Mouse (Mus musculus) frontal cortex, postnatal 10 days (tissue): ENCODE results near the gene Aurkaip1.

Experiments used
- DNase-seq, 2 experiments: peaks; one replicate each; pipeline ENCODE4 v3.0.0; 2022; ENCODE audit warnings: low spot score in 2 of 2, mixed read lengths in 1 of 2

Aurkaip1 gene

DNA sequence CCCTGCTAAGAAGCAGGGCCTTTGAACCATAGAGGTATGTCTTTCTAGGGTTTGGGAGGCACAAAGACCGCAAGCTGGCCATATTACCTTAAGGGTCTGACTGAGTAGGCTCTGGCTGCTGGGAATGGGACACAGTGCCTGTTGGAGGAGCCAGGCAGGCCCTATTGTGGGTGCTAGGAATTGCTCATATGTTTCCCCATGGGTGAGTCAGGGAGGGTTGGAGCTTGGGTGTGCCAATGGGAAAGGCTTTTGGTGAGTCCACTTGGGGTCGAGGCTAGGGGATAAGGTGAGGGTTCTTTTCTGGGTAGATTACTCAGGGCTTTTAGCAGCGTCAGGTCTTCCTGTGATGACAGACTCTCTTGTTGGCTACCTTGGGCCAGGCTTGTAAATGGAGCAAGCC lies 20.3 kb downstream of the Aurkaip1 start:
- no peak for DNase-seq

DNA sequence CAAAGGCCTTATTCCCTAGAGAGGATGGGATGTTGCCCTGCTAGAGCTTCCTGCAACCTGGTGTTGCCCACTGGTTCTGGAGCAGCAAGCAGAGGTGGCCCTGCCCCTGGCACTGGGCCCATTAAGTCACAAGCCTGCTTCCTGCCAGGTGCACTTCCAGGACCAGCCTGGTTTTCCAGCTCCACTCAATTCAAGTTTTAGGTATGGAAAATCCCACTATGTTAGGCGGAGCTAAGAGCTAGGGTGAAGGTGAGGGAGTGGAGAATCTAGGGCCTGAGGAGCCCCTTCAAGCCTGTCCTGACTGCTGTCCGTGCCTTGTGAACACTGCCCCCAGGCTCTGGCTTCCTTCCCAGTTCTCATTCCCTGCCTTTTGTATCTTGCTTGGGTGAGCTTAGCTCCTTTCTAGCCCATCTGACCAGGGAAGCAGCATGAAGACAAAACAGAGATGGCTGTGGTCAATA lies 20.9 kb downstream of the Aurkaip1 start:
- DNase-seq, result no peak

DNA sequence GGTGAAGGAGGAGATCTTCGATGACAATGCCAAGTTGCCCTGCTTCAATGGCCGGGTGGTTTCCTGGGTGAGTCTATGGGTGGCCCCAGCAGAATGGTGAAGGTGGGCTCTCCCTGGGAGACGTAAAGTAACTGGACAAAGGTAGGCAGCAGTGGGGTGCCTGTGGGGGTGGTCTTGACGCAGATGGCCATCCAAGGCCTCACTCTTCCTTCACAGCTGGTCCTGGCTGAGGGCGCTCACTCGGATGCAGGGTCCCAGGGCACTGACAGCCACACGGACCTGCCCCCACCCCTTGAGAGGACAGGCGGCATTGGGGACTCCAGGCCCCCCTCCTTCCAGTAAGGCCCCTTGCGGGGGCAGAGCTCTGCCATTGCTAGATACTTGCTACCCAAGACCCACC lies 22.3 kb downstream of the Aurkaip1 start:
- DNase-seq, result no peak

DNA sequence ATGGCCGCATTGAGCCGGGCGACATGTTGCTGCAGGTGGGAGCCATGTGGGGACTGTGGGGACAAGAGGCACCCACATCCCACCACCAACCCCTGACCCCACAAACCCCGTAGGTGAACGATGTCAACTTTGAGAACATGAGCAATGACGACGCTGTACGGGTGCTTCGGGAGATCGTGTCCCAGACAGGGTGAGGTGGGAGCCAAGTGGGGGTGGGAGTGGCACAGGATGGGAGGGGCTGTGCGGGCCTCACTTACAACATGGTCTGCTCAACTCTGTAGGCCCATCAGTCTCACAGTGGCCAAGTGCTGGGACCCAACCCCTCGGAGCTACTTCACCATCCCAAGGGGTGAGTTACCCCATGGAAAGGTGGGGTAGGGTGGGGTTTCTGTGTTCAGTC lies 23.9 kb downstream of the Aurkaip1 start:
- DNase-seq, result no peak

DNA sequence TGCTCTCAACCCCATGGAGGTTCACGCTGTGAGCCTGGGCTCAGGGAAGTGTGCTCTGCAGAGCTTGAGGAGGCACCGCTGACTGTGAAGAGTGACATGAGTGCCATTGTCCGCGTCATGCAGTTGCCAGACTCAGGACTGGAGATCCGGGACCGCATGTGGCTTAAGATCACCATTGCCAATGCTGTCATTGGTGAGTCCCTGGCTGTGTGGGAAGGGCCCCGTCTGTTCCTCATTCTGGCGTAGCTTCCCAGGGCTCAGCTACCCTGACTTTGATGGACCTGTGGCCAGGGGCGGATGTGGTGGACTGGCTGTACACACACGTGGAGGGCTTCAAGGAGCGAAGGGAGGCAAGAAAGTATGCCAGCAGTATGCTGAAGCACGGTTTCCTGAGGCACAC lies 25.0 kb downstream of the Aurkaip1 start:
- DNase-seq, result no peak

DNA sequence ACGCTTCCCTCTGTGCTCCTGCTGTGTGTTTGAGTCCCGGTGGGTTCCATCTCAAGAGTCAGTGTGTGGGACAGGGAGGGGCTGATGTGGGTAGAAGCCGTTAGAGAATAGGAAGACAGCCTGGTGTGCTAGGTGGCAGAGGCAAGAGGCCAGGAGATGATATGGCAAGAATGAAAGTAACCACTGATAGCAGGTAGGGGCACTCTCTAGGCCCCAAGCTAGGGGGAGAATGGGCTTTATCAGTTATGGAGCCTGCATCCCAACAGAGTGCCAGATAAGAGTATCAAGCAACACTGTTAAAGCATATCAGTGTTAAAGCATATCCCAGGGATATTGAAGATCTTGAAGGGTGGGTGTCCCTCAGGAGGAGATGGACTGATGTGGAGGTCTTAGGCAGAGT lies 25.8 kb downstream of the Aurkaip1 start:
- DNase-seq, result no peak

DNA sequence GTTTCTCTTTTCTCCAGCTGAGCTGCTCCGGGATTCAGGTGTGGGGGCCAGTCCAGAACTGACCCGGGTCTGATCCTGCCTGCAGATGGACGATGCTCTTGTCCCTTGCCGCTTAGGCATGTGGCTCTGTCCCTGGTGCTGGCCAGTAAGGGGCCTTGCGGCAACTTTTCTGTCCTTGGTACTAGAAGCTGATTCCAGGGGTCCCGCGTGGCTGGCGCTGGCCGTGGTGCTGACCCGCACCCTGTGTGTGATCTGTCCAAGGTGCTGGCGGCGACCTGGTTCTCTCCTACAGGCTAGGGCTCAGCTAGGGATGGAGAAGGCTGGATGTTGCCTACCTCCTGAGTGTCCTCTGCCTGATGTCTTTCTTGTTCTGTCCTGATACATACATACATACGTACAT lies 28.2 kb downstream of the Aurkaip1 start:
- peak in 1 of 2 experiments; percentile 16 for DNase-seq

DNA sequence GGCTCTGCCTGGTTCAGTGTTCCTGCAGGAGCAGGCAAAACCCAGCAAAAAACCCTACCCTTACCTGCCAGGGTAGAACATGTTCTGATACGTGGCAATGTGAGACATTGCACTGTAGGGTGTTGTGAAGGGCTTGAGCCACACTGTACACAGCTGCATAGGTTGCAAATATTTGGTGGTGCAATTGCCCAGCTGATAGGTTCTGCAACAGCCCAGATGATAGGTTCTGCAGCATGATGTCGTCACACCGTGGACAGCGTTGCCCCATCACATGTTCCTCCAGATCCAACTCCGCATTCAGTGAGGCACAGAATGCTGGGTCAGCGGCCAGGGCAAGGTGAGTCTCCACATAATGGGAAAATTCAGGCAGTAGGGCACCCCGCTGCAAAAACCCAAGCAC lies 30.7 kb downstream of the Aurkaip1 start:
- no peak for DNase-seq

DNA sequence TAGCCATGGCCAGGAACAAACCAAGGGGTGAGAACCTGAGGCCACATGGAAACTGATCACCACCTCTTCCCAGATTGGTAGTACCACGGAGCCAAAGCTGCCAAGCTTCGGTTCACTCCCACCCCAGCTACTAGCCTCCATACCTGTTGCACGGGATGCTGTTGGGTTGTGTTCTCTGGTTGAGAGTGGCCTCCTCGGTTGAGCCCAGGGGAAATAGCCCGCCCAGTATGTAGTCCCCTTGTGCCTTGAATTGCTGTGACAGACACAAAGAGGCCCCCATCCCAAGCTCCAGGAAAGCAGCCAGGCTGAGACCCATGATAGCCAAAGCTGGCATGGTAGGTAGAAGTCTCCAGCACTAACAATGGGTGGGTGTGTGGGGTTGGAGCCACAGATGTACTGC lies 31.9 kb downstream of the Aurkaip1 start, which contains the start of gene Tas1r3:
Gene Tas1r3 (minus strand): TSS at position 362 of the 400 bp plus-strand sequence.
- DNase-seq, result peak in 1 of 2 experiments; percentile 4

DNA sequence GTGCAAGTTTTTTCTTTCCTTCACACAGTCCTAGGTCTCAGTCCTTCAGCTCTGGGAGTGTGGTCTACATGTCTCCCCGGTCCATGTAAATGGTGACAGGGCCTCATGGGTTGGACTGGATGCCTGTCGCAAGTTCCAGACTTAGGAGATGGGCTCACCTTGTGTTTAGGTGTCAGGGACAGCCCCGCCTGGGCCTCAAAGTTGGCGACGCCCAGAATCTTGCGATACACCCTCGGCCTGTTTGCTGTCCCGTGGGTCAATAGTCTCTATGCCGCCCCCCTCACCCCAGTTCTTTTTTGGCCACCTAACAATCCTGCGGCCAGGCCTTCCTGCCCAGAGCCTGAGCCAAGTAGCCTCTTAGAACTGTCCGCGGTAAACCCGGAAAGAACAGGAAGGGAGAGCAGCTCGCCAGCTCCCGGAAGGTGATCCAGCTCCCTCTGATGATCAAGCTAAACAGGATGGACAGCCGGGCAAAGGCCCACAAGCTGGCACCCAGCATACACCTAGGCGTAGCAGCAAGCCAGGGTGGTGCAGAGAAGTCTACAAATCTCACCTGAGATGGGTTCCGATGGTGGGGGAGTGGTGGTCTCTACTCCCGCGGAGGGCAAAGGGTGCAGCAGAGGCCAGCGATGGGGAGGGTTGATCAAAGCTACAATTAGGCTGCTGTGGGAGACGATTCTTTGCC lies 37.7 kb downstream of the Aurkaip1 start:
- peak in 1 of 2 experiments; percentile 25 for DNase-seq

DNA sequence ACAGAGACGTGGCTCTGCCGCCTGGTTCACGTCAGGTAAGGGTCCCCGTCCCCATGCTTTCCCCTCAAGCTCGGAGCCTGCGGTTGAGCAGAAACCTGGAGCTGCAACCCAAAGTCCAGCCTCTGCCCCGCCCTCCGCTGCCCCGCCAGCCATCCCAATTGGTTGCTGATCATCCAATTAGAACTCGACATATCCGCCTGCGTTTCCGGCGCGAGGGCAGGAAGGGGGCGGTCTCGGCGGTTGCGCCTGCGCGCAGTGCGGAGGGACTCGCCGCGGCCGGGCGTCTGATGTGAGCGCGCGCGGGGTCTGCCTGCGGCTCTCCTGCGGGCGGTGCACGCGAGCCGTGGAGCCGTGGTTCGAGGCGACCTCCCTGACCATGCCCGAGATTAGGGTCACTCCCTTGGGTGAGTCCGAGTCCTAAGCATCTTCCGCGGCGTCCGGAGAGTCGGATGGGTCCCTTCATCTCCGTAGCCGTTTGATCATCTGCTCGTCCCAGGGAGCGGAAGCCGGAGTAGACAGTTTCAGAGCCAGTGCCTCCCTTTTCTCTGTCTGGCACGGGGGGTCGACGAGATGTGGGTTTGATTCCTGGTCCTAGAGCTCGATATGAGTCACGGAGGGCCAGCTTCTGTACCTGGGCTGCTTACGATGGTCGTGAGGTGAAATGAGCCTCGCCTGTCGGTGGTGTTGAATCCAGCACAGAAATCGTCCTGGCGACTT lies 38.4 kb downstream of the Aurkaip1 start, which contains the start of the genes Cptp and Ints11:
Gene Cptp (minus strand): TSS at position 124 of the 717 bp plus-strand sequence.
Gene Ints11 (plus strand): TSS at position 230 of the 717 bp plus-strand sequence.
- DNase-seq, result peak; percentile 94 to 96

DNA sequence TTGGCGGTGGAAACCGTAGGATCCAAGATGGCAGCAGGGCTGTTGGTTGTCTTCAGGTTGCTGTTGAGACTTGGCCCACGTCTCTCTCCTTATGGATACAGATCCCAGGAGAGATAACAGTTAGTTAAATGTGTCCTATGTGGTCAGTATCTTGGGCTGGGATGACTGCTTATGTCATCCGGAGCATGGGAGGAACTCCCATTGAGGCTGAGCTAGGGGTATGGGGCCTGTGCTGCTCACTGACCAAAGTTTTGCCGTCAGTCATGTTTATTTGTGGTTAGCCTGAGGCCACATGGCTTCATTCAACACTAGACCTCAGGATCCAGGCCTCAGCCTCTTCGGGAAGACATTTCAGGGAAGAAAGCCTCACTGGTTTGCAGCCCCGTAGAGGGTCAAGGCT lies 40.3 kb downstream of the Aurkaip1 start:
- DNase-seq, result no peak
